Mouse (Mus musculus) left cerebral cortex, postnatal 10 days (tissue): ENCODE results near the gene Rap1a. TPM values are rescaled to one million over a fixed set of nuclear protein-coding genes. Genes with fewer than 3 reads are reported as not detected.

ENCODE experiments used
- DNase-seq, 2 experiments: peaks; one replicate each; pipeline ENCODE4 v3.0.0; 2021 to 2022; ENCODE audit warnings: low spot score in 2 of 2, mixed read lengths in 1 of 2; ENCODE audit errors: extremely low spot score in 1 of 2
- intact Hi-C: fragments of 180-260 bp; cut with DNase I; formaldehyde crosslinking; loops from one replicate; pipeline ENCODE4 v1.15.1; 2025
- total RNA-seq, 2 experiments: library from RNA; stranded (reverse); gene quantifications; 2 replicates each; pipeline ENCODE4 v1.2.3; 2021

Rap1a gene
- total RNA-seq, 2 experiments from 2014 or later, result 75.7 to 86.0 TPM

DNA sequence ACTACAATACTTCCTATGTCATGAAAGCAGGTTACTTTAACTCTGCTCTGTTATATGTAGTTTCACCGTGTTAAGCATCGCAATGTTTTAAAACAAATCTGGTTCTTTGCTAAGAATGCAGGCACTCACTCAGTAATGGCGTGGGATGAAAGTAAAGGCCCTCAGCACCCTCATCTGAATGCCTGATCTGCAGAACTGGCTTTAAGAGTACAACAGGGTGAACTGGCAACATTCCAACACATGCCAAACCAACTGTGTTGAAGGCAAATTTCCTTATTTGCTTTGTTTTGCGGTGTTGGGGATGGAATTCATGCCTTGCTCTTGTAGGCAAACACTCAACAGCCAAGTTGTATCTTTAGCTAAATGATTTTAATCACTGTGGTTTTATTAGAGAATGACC is 67.6 kb downstream of the Rap1a start:
- no peak for DNase-seq
- intact Hi-C loops, result no loop called here

DNA sequence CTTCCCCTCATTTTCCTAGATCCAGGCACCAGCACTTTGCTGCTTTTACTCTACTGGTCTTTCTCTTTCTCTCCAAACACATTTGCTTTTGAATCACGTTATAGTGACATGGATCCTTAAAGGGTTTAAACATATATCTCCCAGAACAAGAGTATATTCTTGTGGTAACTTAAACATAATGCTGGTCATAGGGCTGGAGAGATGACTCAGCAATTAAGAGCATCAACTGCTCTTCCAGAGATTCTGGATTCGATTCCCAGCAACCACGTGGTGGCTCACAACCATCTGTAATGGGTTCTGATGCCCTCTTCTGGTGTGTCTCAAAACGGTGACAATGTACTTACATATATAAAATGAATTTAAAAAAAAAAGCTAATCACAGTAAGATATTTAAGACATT is 68.8 kb downstream of the Rap1a start:
- DNase-seq, result no peak
- intact Hi-C loops, result no loop called here

DNA sequence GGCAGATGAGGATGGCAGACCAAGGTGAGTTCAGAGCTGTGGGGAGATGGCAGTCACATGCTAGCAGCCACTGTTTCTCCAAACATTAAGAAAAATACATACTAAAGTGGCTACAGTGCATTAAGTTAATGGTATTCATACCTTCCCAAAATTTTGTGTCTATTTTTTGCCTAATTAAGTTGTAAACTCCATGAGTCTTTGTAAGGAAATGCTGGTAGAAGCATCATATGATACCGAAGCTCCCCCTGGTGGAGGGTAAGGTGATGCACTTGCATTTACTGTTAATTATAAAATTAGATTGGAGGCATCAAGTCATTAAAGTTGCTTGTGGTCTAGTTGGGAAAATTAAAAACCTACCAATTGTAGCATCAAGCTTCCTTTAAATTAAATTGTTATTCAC is 75.1 kb downstream of the Rap1a start:
- DNase-seq, result peak in 1 of 2 experiments; percentile 60
- intact Hi-C loops, result loop anchor here (2.0 kb wide), 1 partner anchor 39 kb away; the partner anchor contains the start of gene Ddx20

DNA sequence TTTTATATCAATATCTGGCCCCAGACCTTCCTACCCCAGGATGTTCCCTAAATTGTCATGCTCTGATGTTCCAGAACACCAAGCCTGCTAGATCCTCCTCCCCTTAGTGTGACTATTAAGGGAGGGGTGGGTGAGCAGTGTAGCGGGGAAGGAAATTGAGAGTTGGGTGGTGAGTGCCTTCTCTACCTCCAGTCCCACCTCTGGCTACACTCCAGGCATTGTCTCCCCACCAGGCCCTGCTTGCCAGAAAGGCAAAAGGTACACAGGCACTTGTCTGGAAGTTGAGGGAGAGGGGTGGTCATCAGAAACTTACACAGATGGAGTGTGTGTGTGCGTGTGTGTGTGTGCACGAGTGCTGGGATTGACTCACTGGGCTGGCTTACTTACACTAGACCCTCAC is 78.6 kb downstream of the Rap1a start:
- DNase-seq, result peak in 1 of 2 experiments; percentile 18
- intact Hi-C loops, result no loop called here

DNA sequence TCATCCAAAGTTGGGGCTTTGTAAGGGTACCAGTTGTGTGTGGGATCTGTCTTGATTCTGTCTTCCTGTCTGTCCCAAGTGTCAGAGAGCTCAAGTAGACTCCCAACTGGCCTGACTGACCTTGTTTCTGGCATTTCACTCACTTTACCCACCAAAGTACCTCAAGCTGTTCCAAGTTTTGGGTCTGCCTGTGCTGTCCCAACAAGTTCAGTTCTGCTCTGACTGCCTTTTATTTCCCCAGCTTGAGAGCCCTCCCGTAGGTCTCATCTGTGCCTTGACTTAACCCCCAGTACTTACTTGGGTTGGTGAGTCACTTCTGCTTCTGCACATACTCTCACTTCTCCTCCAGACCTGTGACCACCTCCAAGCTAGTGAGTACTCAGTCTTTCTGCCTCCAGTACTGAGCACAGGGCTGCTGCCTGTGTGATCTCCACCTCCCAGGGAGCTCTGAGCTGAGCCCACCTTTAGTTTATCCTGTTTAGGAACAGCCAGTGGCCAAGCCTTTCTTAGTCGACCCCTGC is 79.4 kb downstream of the Rap1a start:
- DNase-seq, result no peak
- intact Hi-C loops, result no loop called here

GRCm38 (mm10) chr3:105720514-105720913 is 80.6 kb downstream of the Rap1a start:
- intact Hi-C loops, result no loop called here
- no peak for DNase-seq

DNA sequence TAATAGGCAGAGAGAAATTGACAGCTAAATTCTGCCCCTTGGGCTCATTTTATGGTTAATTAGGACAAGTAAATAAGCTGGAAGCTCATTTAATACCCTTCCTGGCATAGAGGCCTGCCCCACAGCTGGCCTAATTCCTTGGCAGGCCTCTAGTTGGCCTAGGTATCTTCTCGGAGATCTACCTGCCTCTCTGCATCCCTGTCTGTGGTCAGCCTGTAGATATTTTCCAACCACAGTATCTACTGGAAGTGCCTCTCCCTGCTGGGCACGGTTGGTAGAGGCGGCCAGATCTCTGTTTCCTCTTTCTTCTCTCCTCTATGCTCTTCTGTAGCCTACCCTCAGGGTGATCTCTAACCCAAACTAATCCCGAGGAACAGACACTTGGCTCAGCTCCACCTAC is 81.2 kb downstream of the Rap1a start:
- intact Hi-C loops, result no loop called here
- DNase-seq, result peak in 1 of 2 experiments; percentile 24

DNA sequence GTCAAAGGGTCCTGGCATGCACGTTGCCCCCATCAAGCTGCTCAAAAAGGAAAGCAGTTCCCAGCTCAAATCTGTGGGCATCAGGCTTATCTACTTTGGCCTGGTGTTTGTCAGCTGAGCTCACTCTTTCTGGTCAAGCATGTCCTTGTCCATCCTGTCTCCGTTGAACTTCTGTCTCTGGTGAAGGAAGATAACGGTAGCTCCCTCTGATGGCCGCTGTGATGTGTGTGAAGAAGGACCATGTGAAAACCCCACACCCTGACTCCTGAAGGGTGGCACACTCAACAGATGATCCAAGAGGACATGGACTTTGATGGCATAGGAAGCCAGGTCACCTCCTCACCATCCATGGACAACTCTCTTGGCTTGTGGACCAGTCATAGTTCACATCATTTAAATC is 82.4 kb downstream of the Rap1a start:
- intact Hi-C loops, result no loop called here
- no peak for DNase-seq

GRCm38 (mm10) chr3:105717856-105718555 is 83.1 kb downstream of the Rap1a start:
- DNase-seq, result peak in 1 of 2 experiments; percentile 26
- intact Hi-C loops, result no loop called here

DNA sequence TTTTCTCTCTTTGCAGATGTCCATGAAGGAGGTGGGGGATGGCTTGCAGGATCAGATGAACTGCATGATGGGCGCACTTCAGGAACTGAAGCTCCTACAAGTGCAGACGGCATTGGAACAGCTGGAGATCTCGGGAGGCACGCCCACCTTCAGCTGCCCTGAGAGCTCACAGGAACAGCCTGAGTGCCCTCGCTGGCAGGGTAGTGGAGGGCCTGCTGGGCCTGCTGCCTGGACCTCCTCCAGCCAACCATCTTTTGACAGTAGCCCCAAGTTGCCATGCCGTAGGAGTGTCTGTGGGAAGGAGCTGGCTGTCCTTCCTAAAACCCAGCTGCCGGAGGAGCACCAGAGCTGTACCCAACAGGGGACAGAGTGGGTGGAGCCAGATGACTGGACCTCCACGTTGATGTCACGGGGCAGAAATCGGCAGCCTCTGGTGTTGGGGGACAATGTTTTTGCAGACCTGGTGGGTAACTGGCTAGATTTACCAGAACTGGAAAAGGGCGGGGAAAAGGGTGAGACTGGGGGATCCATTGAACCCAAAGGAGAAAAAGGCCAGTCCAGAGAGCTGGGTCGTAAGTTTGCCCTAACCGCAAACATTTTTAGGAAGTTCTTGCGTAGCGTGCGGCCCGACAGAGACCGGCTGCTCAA is 84.7 kb downstream of the Rap1a start:
- intact Hi-C loops, result no loop called here
- peak in 1 of 2 experiments; percentile 40 for DNase-seq

DNA sequence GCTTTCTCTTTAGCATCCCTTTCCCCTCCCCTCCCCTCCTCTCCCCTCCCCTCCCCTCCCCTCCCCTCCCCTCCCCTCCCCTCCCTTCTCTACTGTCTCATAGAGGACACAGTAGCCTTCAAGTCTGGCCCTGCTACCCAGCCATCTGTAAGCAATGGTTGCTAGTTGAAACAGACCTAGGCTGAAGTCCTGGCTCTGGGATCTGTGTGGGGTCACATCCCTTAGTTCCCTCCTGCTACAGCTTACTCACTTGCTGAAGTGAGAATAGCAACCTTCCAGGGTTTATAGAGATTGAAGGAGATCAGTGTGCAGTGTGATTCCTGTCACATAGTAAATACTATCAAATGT is 86.3 kb downstream of the Rap1a start:
- intact Hi-C loops, result no loop called here
- no peak for DNase-seq

GRCm38 (mm10) chr3:105714091-105714819 is 86.9 kb downstream of the Rap1a start:
- DNase-seq, result peak in 1 of 2 experiments; percentile 24
- intact Hi-C loops, result no loop called here

- intact Hi-C loops, result no loop called here
- DNase-seq, result no peak
Observed at GRCm38 (mm10) chr3:105712827-105713226, 88.3 kb downstream of the Rap1a start.

GRCm38 (mm10) chr3:105711741-105712140 is 89.4 kb downstream of the Rap1a start:
- DNase-seq, result peak in 1 of 2 experiments; percentile 67
- intact Hi-C loops, result no loop called here

DNA sequence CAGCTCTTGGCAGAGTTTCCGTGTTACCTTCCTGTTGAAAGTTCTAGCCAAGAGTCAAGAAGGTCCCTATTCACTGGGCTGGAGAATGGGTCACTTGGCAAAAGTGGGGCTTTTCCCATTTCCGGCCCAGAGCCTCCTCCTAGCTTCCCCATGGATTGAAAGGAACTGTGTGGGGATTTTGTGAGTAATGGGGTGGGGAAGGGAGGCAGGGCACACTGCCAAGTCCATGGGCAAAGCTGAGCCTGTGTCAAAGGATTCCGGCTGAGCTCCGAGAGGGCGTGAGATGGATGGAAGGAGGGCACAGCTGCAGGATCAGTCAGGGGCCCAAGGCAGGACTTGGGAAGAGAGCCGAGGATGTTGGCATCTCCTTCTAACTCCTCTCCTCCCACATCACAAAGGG is 90.9 kb downstream of the Rap1a start:
- peak in 1 of 2 experiments; percentile 72 for DNase-seq
- intact Hi-C loops, result no loop called here

DNA sequence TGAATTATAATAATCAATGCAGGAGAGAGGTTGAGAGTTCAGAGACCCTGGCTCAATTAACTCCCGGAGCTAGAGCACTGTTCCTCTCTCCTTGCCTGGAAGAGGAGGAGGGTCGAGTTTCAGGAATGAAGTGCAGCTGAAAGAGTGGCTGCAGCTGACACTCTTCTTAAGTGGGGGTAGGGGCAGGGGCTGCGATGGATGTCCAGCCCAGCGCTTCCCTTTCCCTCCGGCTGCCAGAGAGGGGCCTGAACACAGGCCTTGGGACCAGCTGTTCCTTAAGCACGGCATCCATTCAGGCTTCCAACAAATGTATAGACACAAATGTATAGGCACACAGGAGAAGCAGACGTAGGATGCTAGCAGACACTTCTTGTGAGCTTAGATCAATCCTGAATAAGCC is 93.5 kb downstream of the Rap1a start:
- DNase-seq, result peak in 1 of 2 experiments; percentile 16
- intact Hi-C loops, result no loop called here

DNA sequence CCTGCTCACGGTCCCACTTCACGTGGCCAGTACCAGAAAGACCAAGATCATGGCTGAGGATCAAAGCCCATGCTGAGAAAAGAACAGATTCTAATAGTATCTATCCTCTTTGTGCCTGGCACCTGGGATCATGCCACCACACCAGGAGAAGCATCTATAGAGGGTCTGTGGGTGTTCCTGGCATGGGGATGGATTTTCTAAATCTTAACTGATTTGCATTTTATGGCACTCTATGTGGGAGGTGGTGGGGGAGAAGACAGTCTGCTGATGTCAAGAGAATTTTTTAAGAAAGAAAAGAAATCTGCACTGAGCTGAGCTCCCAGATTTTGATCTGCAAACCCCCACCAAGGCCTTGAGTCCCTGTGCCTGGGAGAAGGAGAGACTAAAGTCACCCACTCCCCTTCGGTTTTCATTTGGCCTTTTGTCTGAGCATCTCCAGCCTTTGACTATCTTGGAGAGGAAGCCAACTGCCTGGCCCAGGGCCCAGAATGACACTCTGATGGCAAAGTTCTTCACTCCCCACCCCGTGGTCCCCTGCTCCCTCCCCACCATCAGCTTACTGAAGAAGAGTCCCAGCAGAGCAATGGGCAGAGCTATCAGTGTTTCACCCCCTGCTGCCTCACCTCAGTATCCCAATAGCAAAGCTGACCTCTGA is 94.6 kb downstream of the Rap1a start:
- peak in 1 of 2 experiments; percentile 51 for DNase-seq
- intact Hi-C loops, result no loop called here

DNA sequence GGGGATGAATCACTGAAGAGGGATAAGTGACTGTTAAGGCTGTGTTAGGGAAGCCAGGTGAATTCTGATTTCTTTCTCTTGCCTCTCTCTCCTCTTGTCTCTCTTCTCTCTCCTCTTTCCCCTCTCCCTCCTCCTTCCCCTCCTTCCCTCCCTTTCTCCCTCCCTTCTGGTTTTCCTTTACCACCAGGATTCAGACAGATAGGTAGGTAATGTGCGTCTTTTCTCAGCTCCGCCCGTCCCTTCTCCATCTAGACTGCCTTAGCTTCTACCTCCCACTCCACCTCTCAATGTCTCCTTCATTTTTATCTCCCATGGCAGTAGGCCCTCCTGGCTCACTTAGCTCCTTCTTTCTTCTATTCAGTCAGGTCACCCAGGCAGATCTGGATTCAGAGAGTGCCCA is 95.6 kb downstream of the Rap1a start:
- intact Hi-C loops, result no loop called here
- DNase-seq, result no peak

DNA sequence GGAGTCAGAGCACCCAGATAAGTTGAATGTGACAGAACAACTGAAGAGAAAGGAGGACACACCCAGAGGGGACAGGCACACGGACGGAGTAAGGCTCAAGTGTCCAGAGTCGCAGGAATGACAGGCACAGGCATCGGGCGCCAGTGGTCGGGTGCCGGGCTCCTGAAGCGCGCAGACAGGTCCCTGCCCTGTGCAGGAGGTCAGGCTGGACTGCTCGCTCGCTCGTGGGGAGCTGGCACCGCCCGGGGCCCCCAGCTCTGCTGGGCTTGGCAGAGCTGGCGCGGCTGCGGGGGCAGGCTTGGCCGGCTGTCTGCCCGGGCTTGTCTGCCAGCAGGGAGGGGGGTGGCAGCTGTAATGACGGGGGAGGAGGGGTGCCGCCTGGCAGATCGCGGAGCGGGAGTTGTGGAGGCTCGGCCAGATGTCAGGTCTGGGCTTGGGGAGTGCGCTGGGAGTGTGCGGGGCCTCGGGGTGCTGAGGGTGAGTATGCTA is 96.0 kb downstream of the Rap1a start:
- intact Hi-C loops, result no loop called here
- DNase-seq, result peak; percentile 76 to 89
